Mouse (Mus musculus): ENCODE results near the gene Oaz1.

GRCm38 (mm10) chr10:80793033-80793784 is 33.2 kb upstream of the Oaz1 start:
- TF ChIP-seq CTCF (IDR thresholded peaks at IDR 0.05; ENCODE audit: borderline replicate concordance, insufficient read depth, low read length) (no peak), POLR2A (IDR thresholded peaks at IDR 0.05; ENCODE audit: low read depth, low read length) (no peak)

Data from embryonic fibroblast, embryonic 13.5 days (primary cell).